Mouse (Mus musculus): ENCODE measurements around the gene Gm47996.
"Not testable (repeated sequence)": the region's sequence is repeated elsewhere in the genome, so short reads cannot be mapped to it uniquely, and the experiment has no call there.

The Gm47996 gene

GRCm38 (mm10) chr1:151208493-151208892, 1.4 kb upstream of the Gm47996 start:
- DNase-seq: not testable (repeated sequence)

GRCm38 (mm10) chr1:151208944-151209343, 987 bp upstream of the Gm47996 start:
- not testable (repeated sequence) for DNase-seq

GRCm38 (mm10) chr1:151211666-151212065, 1.7 kb downstream of the Gm47996 start:
- not testable (repeated sequence) for DNase-seq

- DNase-seq: no peak
These were observed 4.9 kb downstream of the Gm47996 start for GRCm38 (mm10) chr1:151214862-151215261.

GRCm38 (mm10) chr1:151215985-151216384, 6.1 kb downstream of the Gm47996 start:
- DNase-seq: no peak

- DNase-seq: peak; percentile 54
These were observed 6.5 kb downstream of the Gm47996 start for GRCm38 (mm10) chr1:151216417-151216816.

GRCm38 (mm10) chr1:151219045-151219444, 9.1 kb downstream of the Gm47996 start:
- DNase-seq: no peak

GRCm38 (mm10) chr1:151220098-151220497, 10.2 kb downstream of the Gm47996 start:
- no peak for DNase-seq

- DNase-seq: no peak
These were observed 12.8 kb downstream of the Gm47996 start for GRCm38 (mm10) chr1:151222561-151223267.

GRCm38 (mm10) chr1:151223377-151223776, 13.4 kb downstream of the Gm47996 start:
- DNase-seq: no peak

GRCm38 (mm10) chr1:151224536-151224935, 14.6 kb downstream of the Gm47996 start:
- no peak for DNase-seq

- DNase-seq: no peak
These were observed 17.6 kb downstream of the Gm47996 start for GRCm38 (mm10) chr1:151227506-151227905.

GRCm38 (mm10) chr1:151228320-151228989, 18.5 kb downstream of the Gm47996 start:
- DNase-seq: no peak

- DNase-seq: no peak
These were observed 22.4 kb downstream of the Gm47996 start for GRCm38 (mm10) chr1:151232346-151232745.

GRCm38 (mm10) chr1:151233756-151234155, 23.8 kb downstream of the Gm47996 start:
- no peak for DNase-seq

- DNase-seq: no peak
These were observed 25.6 kb downstream of the Gm47996 start for GRCm38 (mm10) chr1:151235574-151235973.

- DNase-seq: no peak
These were observed 26.4 kb downstream of the Gm47996 start for GRCm38 (mm10) chr1:151236141-151236930.

- DNase-seq: no peak
These were observed 27.8 kb downstream of the Gm47996 start for GRCm38 (mm10) chr1:151237780-151238179.

GRCm38 (mm10) chr1:151243332-151243731, 33.4 kb downstream of the Gm47996 start:
- DNase-seq: no peak

GRCm38 (mm10) chr1:151244013-151244412, 34.1 kb downstream of the Gm47996 start:
- no peak for DNase-seq

GRCm38 (mm10) chr1:151244761-151245160, 34.8 kb downstream of the Gm47996 start:
- no peak for DNase-seq

- DNase-seq: no peak
These were observed 35.2 kb downstream of the Gm47996 start for GRCm38 (mm10) chr1:151245165-151245564.

GRCm38 (mm10) chr1:151245846-151246245, 35.9 kb downstream of the Gm47996 start:
- DNase-seq: no peak

GRCm38 (mm10) chr1:151250109-151250508, 40.2 kb downstream of the Gm47996 start:
- no peak for DNase-seq
